Mouse (Mus musculus) midbrain, embryonic 16.5 days (tissue): ENCODE measurements around the gene Fbxo46. TPM values are rescaled to one million over a fixed set of nuclear protein-coding genes. Genes with fewer than 3 reads are reported as not detected.
"Not testable (repeated sequence)": the region's sequence is repeated elsewhere in the genome, so short reads cannot be mapped to it uniquely, and the experiment has no call there.

Experiments
- ATAC-seq: fragments of 200-750 bp; cut with Nextera tagmentation; 2 replicates; pipeline ENCODE4 v1.8.0; 2017; ENCODE audit warnings: moderate TSS enrichment
- H3K27ac ChIP-seq: fragments of 300-500 bp; sonication (generic); 2 replicates; pipeline ENCODE4 v1.5.1; 2014; ENCODE audit warnings: mild to moderate bottlenecking, low read length, mixed read lengths
- H3K27me3 ChIP-seq: fragments of 300-500 bp; sonication (generic); 2 replicates; pipeline ENCODE4 v1.6.1; 2014; ENCODE audit warnings: low read depth, low read length, mixed read lengths; ENCODE audit not compliant: control insufficient read depth, insufficient read depth
- H3K36me3 ChIP-seq: fragments of 300-500 bp; sonication (generic); 2 replicates; pipeline ENCODE4 v1.6.1; 2014; ENCODE audit warnings: mild to moderate bottlenecking, low read length, moderate library complexity, mixed read lengths; ENCODE audit not compliant: control insufficient read depth, insufficient read depth
- H3K4me1 ChIP-seq: fragments of 300-500 bp; sonication (generic); 2 replicates; pipeline ENCODE4 v1.6.1; 2014; ENCODE audit warnings: mild to moderate bottlenecking, low read length, mixed read lengths; ENCODE audit not compliant: control insufficient read depth, insufficient read depth
- H3K4me2 ChIP-seq: fragments of 300-500 bp; sonication (generic); 2 replicates; pipeline ENCODE4 v1.6.1; 2014; ENCODE audit warnings: mild to moderate bottlenecking, low read length, mixed read lengths
- H3K4me3 ChIP-seq: fragments of 300-500 bp; sonication (generic); 2 replicates; pipeline ENCODE4 v1.5.1; 2014; ENCODE audit warnings: low read depth, mild to moderate bottlenecking, low read length, moderate library complexity, mixed read lengths
- H3K9ac ChIP-seq: fragments of 300-500 bp; sonication (generic); 2 replicates; pipeline ENCODE4 v1.6.1; 2014; ENCODE audit warnings: low read depth, low read length, mixed read lengths
- H3K9me3 ChIP-seq: fragments of 300-500 bp; sonication (generic); replicated peaks from 2 replicates; pipeline ENCODE4 v1.6.1; 2014; ENCODE audit warnings: mild to moderate bottlenecking, low read length, mixed read lengths; ENCODE audit not compliant: control insufficient read depth, poor library complexity, severe bottlenecking
- WGBS: fragments of 180-500 bp; shearing (Covaris S2); extraction: QIAGEN DNeasy Blood & Tissue Kit; methylation state at CpG from one replicate; pipeline ENCODE4 v1.1.7; 2014; 5-methylcytosine and 5-hydroxymethylcytosine counted together
- polyA plus RNA-seq: library from polyadenylated mRNA; unstranded; fragments of >200 nt; fragmentation: Nextera tagmentation; extraction: Ambion mirVana; gene quantifications from 2 replicates; pipeline ENCODE4 v1.2.1, GENCODE M21; 2015

The Fbxo46 gene
- polyA plus RNA-seq, 1 experiment from 2014 or later: 18.2 TPM

DNA sequence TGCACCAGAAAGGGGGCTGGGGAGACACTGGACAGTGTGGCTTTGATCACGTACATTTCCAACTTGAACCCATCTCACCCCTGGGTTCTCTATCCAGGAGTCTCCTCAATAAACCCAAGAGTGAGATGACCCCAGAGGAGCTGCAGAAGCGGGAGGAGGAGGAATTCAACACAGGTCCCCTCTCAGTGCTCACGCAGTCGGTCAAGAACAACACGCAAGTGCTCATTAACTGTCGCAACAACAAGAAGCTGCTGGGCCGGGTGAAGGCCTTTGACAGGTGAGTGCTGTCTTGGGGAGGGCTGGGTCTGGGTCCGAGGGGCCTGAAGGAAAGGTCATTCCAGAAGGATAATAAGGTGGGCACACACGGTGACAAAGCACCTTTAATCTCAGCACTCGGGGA lies 31.5 kb downstream of the Fbxo46 start:
- Histone ChIP-seq H3K4me1 (peaks cover 18% of the 10 kb centered on the region), H3K36me3 (peaks cover 20% of the 10 kb centered on the region)
- H3K27ac ChIP-seq, H3K4me3 ChIP-seq, ATAC-seq, H3K9ac ChIP-seq, H3K9me3 ChIP-seq, H3K27me3 ChIP-seq, H3K4me2 ChIP-seq: not testable (repeated sequence)
- WGBS: 93% methylated on average over 10 of the region's 10 CpGs

DNA sequence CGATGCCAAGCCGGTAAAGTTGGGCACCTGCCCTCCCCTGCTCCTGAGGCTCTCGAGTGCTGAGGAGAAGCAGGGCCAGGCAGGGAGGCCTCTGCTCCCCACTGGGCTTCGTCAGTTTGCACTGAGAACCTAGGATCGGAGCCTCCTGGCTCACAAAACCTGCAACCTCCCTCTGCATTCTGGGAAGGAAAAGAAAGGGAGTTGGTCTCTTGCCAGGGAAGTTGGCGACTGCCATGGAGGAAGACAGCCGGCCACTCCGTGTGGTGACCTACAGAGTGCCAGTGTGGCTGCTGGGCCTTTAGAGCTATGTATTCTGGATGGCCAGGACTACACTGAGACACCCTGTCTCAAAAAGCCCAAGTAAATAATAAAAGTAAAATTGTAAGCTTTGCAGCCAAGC lies 35.1 kb downstream of the Fbxo46 start:
- no peak overlapping the region for H3K9ac ChIP-seq
- no peak overlapping the region for H3K4me2 ChIP-seq
- 79% methylated on average over 8 of the region's 8 CpGs for WGBS
- no peaks in the 10 kb centered on the region for H3K9me3 ChIP-seq
- peaks cover 20% of the 10 kb centered on the region for H3K36me3 ChIP-seq
- H3K4me3 ChIP-seq: no peak overlapping the region
- peaks cover 15% of the 10 kb centered on the region for H3K4me1 ChIP-seq
- no peak for ATAC-seq
- peaks cover 5% of the 10 kb centered on the region; the same call in 1 of the 2 replicates for H3K27me3 ChIP-seq
- no peak overlapping the region for H3K27ac ChIP-seq

DNA sequence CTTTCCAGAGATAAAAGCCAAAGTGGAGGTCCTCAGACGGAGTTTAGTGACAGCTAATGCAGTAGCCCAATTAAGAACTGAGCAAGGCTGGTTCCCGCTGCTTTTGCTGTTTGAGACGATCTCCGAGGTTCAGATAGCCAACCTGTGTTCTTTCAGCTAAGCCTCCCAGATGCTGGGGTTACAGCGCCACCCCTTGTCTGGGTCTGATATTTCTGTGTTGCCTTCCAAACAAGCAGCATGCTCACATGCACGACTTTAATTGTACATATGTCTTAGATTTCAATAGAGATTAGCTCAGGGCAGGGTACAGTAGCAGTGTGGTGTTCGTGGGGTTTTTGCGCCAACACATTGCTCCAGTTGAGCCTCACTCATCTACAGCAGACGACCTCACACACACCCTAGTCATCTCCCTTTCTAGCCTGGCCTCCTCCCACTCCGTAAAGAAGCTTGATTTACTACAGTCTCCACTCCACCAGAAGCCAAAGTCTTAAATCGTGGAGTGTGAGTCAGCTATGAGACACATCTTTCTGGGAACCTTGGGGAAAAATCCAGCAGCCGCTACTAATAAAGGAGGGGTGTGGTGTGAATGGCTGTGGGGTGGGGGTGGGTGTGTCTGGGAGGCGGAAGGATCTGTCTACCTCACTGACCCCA lies 36.3 kb downstream of the Fbxo46 start:
- Histone ChIP-seq H3K9me3 (no peaks in the 10 kb centered on the region), H3K27ac (no peak overlapping the region), H3K36me3 (peaks cover 20% of the 10 kb centered on the region), H3K4me3 (no peak overlapping the region), H3K4me2 (no peak overlapping the region), H3K4me1 (peaks cover 13% of the 10 kb centered on the region), H3K9ac (0 out of 2 replicates have a peak overlapping the region, but pooled peaks have one; percentile 6), H3K27me3 (peaks cover 5% of the 10 kb centered on the region; the same call in 1 of the 2 replicates)
- no peak for ATAC-seq
- WGBS: 62% methylated on average over 13 of the region's 13 CpGs

DNA sequence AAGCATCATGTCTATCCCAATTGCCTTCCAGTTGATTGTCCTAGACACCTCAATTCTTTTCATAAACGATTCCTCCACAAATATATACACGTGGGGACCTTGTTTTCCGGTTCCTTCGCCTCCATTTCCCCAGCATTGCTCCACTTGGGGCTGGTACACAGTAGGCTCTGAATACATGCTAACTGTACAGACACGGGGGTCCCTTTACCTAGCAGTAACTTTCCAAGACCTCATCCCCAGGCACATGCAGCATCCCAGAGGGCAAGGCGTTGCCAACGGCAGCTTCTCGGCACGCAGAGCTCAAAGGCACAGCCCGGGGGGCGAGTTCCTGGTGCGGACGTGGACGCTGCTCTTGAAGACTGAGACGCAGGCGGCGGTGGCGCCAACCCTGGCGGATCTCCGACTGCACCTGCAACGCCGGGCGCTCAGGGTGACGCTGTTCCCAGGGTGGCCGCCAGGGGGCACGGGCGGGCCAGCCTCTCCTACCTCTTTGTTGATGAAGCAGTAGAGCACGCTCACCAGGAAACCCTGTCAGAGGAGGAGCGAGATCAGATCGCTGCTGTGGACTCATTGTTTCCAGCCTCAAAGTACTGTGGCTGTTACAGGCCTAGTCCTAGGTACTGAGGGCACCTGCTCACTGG lies 37.6 kb downstream of the Fbxo46 start:
- peak overlapping the region; percentile 42 for H3K4me2 ChIP-seq
- ATAC-seq: peak; percentile 60
- H3K4me1 ChIP-seq: peaks cover 13% of the 10 kb centered on the region
- H3K27me3 ChIP-seq: peaks cover 5% of the 10 kb centered on the region; the same call in 1 of the 2 replicates
- peaks cover 11% of the 10 kb centered on the region for H3K36me3 ChIP-seq
- peak overlapping the region; percentile 54 for H3K27ac ChIP-seq
- peak overlapping the region; percentile 45 for H3K9ac ChIP-seq
- peak overlapping the region; percentile 2; the same call in 1 of the 2 replicates for H3K4me3 ChIP-seq
- 6% methylated on average over 30 of the region's 30 CpGs for WGBS
- no peaks in the 10 kb centered on the region for H3K9me3 ChIP-seq

DNA sequence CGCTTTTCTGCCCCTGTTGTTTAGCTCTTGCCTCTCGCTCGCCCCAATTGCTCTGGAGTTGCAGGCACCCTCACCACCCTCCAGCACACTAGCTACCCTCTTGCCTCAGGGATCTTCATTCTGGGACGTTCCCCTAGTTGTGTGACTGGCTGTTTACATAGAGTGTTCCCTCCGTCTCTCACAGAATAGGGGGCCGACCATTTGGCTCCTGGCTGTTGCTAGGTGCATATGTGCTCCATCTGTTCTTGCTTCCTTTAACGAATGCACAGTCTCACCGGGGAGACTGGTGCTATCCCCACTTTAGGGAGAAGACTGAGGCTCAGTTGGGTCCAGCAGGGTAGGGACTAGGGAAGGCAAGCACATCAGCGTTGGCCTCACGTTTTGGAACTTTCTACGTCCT lies 38.9 kb downstream of the Fbxo46 start:
- no peaks in the 10 kb centered on the region for H3K9me3 ChIP-seq
- H3K4me3 ChIP-seq: no peak overlapping the region
- WGBS: 69% methylated on average over 11 of the region's 11 CpGs
- ATAC-seq: no peak
- H3K27me3 ChIP-seq: peaks cover 8% of the 10 kb centered on the region; the same call in 1 of the 2 replicates
- H3K4me1 ChIP-seq: peaks cover 13% of the 10 kb centered on the region
- no peak overlapping the region for H3K4me2 ChIP-seq
- H3K27ac ChIP-seq: no peak overlapping the region
- H3K9ac ChIP-seq: no peak overlapping the region
- peaks cover 4% of the 10 kb centered on the region for H3K36me3 ChIP-seq

DNA sequence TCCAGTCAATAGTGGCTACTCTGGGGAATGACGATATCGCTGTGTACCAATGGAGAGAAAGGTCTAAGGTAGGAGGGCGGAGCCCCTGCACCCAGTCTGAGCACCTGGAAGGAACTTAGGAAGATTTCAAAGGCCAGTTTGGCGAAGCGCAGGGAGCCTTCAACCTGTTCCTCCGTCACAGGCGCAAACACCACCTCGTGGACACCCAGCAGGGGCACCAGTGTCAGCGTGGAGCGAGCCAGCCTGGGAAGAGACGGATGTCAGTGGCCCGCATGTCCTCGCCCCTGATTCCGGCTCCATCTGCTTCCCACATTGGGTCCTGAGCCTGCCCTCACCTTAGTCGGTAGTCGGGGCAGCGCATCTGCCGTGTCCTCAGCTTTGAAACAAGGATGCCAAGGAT lies 39.8 kb downstream of the Fbxo46 start:
- no peak for ATAC-seq
- Histone ChIP-seq H3K4me3 (peak overlapping the region; percentile 45; the same call in 1 of the 2 replicates), H3K4me2 (peak overlapping the region; percentile 72), H3K27ac (no peak overlapping the region), H3K4me1 (peaks cover 13% of the 10 kb centered on the region), H3K27me3 (peaks cover 9% of the 10 kb centered on the region), H3K9ac (peak overlapping the region; percentile 70; the same call in 1 of the 2 replicates), H3K36me3 (no peaks in the 10 kb centered on the region), H3K9me3 (no peaks in the 10 kb centered on the region)
- WGBS: 11% methylated on average over 18 of the region's 18 CpGs

DNA sequence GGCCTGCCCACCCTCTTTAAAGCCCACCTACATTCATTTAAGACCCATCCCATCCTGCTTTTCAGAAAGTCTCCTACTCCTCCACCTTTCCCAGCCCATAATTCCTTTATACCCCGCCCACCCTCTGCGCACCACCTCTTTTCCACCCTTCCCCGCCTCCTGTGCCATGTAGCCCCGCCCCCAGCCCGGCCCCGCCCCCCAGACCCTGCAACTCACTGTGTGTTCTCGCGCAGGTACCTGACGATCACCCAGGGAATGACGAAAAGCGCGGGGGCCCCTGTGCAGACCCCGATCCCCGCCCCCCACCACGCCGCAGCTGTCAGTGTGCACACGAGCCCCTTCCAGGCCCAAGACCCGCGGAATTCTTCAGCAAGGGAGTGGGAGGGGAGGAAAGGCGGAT lies 40.5 kb downstream of the Fbxo46 start:
- Histone ChIP-seq H3K27ac (no peak overlapping the region), H3K9ac (peak overlapping the region; percentile 70), H3K4me2 (peak overlapping the region; percentile 72), H3K9me3 (no peaks in the 10 kb centered on the region), H3K4me1 (peaks cover 16% of the 10 kb centered on the region), H3K4me3 (peak overlapping the region; percentile 45), H3K36me3 (no peaks in the 10 kb centered on the region), H3K27me3 (peaks cover 11% of the 10 kb centered on the region)
- ATAC-seq: peak; percentile 26; the same call in 1 of the 2 replicates
- whole genome bisulfite sequencing: 2% methylated on average over 20 of the region's 20 CpGs

DNA sequence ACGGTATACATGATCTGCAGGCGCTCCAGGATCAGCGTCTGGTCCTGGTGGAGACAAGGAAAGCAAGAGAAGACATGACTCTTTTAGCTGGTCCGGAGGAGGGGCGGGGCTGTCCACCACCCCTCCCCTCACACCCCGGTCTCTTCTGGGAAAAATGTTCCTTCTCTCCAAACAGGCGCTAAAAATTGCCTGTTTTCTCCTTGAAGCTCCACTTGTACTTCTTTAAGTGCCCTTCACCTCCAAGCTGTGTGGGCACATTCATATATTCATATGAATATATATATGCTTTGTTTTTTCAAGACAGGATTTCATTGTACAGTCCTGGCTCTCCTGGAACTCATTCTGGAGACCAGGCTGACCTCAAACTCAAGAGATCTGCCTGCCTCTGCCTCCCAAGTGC lies 43.3 kb downstream of the Fbxo46 start:
- Histone ChIP-seq H3K4me2 (no peak overlapping the region), H3K27ac (no peak overlapping the region), H3K4me1 (peaks cover 17% of the 10 kb centered on the region), H3K9ac (no peak overlapping the region), H3K36me3 (no peaks in the 10 kb centered on the region), H3K4me3 (no peak overlapping the region), H3K9me3 (no peaks in the 10 kb centered on the region), H3K27me3 (peaks cover 11% of the 10 kb centered on the region)
- WGBS: 89% methylated on average over 7 of the region's 7 CpGs
- ATAC-seq: no peak

DNA sequence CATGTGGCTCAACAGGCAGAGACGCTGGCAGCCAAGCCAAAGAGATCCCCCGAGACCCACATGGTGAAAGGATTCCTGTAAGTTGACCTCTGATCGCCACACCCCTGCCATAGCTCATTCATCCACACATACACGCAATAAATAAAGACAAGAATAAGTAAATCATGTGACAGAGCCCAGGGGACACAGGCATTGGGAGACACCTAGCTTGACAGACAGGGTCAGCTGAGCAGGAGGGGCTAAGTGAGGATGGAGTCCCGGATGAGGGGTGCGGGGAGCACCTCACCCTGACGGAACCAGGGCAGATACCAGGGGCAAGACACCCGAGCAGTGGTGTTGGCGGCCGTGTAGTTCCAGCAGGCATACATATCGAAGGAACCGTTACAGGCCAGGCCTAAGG lies 44.1 kb downstream of the Fbxo46 start:
- 31% methylated on average over 12 of the region's 12 CpGs for WGBS
- H3K27ac ChIP-seq: no peak overlapping the region

More for the DNA sequence above, 44.1 kb downstream of the Fbxo46 start:
- no peak for ATAC-seq
- peaks cover 17% of the 10 kb centered on the region for H3K4me1 ChIP-seq
- H3K27me3 ChIP-seq: peaks cover 13% of the 10 kb centered on the region
- no peaks in the 10 kb centered on the region for H3K9me3 ChIP-seq
- H3K4me2 ChIP-seq: no peak overlapping the region
- H3K9ac ChIP-seq: no peak overlapping the region
- no peaks in the 10 kb centered on the region for H3K36me3 ChIP-seq
- H3K4me3 ChIP-seq: no peak overlapping the region
